Mouse (Mus musculus): ENCODE results near the gene Parp11. TPM values are rescaled to one million over a fixed set of nuclear protein-coding genes. Genes with fewer than 3 reads are reported as not detected.

Parp11 gene
- total and polyA plus RNA-seq, 3 experiments = 9.2 to 10.4 (median 9.7) TPM

DNA sequence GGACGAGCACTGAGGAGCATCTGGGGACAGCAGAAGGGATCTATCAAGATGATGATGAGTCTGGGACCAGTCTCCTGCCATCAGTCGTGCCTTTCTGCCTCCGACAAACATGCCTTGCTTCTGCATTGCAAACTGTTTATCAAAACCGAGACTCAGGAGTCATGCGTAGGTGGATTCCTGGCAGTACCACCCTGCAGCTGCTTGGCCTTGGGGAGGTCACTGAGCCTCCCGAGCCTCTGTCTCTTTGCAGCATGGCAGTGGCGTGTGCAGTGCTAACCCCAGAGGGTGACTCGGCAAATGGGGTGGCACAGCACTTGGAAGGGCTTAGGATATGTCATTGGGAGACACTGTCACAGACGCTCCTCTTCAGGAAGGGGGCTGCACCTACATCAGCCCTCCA, 53.5 kb downstream of the Parp11 start:
- Histone ChIP-seq H3K9me3 (replicated peaks; ENCODE audit: low read length) (no peaks in the 10 kb centered on the region), H3K9ac (ENCODE audit: insufficient read depth, low read depth) (no peak overlapping the region), H3K27ac (ENCODE audit: insufficient read depth, low read depth) (no peak overlapping the region), H3K79me2 (replicated peaks; ENCODE audit: control insufficient read depth, extremely low read depth, insufficient read depth, poor library complexity, severe bottlenecking) (no peaks in the 10 kb centered on the region), H3K36me3 (replicated peaks in 1 of 2; ENCODE audit: control insufficient read depth in 1 of 2, insufficient read depth in 1 of 2, low read length in 1 of 2) (no peaks in the 10 kb centered on the region), H3K4me3 (replicated peaks in 1 of 3; ENCODE audit: low read depth in 2 of 3, low read length in 2 of 3, poor library complexity in 1 of 3) (no peak overlapping the region), H3K4me2 (ENCODE audit: insufficient read depth, low read depth, poor library complexity, severe bottlenecking) (no peak overlapping the region), H3K4me1 (ENCODE audit: control insufficient read depth in 1 of 2, insufficient read depth in 2 of 2) (no peaks in the 10 kb centered on the region), H3K27me3 (replicated peaks) (no peaks in the 10 kb centered on the region)
- in situ Hi-C loops (cut with MboI; ENCODE audit: low pct_ligation_motif_present, low pct_unique_long_range_greater_than_20kb, low sequenced_read_pairs) (no loop called here), dilution Hi-C loops (cut with MboI; ENCODE audit: extremely low pct_ligation_motif_present, extremely low pct_unique_long_range_greater_than_20kb, low sequenced_read_pairs) (no loop called here)
- TF ChIP-seq ELF1 (IDR thresholded peaks at IDR 0.05; ENCODE audit: low read depth, low read length) (no peak), UBTF (IDR thresholded peaks at IDR 0.05; ENCODE audit: low read depth, low read length) (no peak), MEF2A (IDR thresholded peaks at IDR 0.05; ENCODE audit: borderline replicate concordance, low read depth, low read length) (no peak), ZKSCAN1 (IDR thresholded peaks at IDR 0.05; ENCODE audit: borderline replicate concordance, low read depth, low read length) (no peak), NELFE (IDR thresholded peaks at IDR 0.05; ENCODE audit: low read depth, low read length) (no peak), CHD1 (IDR thresholded peaks at IDR 0.05; ENCODE audit: low read depth, low read length) (no peak), MXI1 (IDR thresholded peaks at IDR 0.05; ENCODE audit: low read depth, low read length) (no peak), CHD2 (IDR thresholded peaks at IDR 0.05; ENCODE audit: low read length) (no peak), RAD21 (IDR thresholded peaks at IDR 0.05; ENCODE audit: low read depth, low read length) (no peak), BHLHE40 (IDR thresholded peaks at IDR 0.05; ENCODE audit: low read depth, low read length) (no peak), IRF4 (IDR thresholded peaks at IDR 0.05; ENCODE audit: low read depth, low read length) (no peak), JUN (IDR thresholded peaks at IDR 0.05; ENCODE audit: insufficient read depth, low read depth, low read length) (no peak), JUND (conservative IDR thresholded peaks at IDR 0.05; ENCODE audit: low read depth, low read length) (no peak), TCF12 (IDR thresholded peaks at IDR 0.05; ENCODE audit: low read depth, low read length) (no peak), CTCF (conservative IDR thresholded peaks at IDR 0.05 in 1 of 2, IDR thresholded peaks at IDR 0.05 in 1 of 2; ENCODE audit: low read depth in 2 of 2, low read length in 2 of 2) (no peak), MYC (IDR thresholded peaks at IDR 0.05; ENCODE audit: low read depth, low read length) (no peak), ZNF384 (IDR thresholded peaks at IDR 0.05; ENCODE audit: low read depth, low read length) (no peak), USF2 (conservative IDR thresholded peaks at IDR 0.05; ENCODE audit: low read depth, low read length) (no peak), POLR2A (IDR thresholded peaks at IDR 0.05; ENCODE audit: low read depth, low read length) (no peak)
- DNase-seq (ENCODE audit: extremely low read depth) = no peak

DNA sequence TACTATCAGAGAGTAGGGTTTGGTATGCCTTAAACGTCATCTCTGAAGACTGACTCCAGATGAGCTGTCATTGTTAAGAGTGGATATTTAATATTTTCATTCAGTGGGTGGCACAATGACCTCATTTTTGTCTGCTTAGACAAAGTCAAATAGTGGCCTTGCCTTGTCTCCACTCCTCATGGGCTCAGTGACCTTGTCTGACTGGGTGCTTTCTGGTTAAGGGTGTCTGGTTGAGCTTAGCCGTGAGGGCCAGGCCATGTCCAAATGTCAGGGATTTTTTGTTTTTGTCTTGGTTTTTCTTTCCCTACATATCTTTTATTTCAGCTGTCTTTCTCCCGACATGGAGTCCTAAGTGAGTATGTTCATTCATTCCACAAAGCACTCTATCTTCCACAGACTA, 54.2 kb downstream of the Parp11 start:
- Histone ChIP-seq H3K9ac (ENCODE audit: insufficient read depth, low read depth) (no peak overlapping the region), H3K79me2 (replicated peaks; ENCODE audit: control insufficient read depth, extremely low read depth, insufficient read depth, poor library complexity, severe bottlenecking) (no peaks in the 10 kb centered on the region), H3K4me2 (ENCODE audit: insufficient read depth, low read depth, poor library complexity, severe bottlenecking) (no peak overlapping the region), H3K4me1 (ENCODE audit: control insufficient read depth in 1 of 2, insufficient read depth in 2 of 2) (no peaks in the 10 kb centered on the region), H3K36me3 (replicated peaks in 1 of 2; ENCODE audit: control insufficient read depth in 1 of 2, insufficient read depth in 1 of 2, low read length in 1 of 2) (no peaks in the 10 kb centered on the region), H3K4me3 (replicated peaks in 1 of 3; ENCODE audit: low read depth in 2 of 3, low read length in 2 of 3, poor library complexity in 1 of 3) (no peak overlapping the region), H3K27ac (ENCODE audit: insufficient read depth, low read depth) (no peak overlapping the region), H3K9me3 (replicated peaks; ENCODE audit: low read length) (no peaks in the 10 kb centered on the region), H3K27me3 (replicated peaks) (no peaks in the 10 kb centered on the region)
- in situ Hi-C loops (cut with MboI; ENCODE audit: low pct_ligation_motif_present, low pct_unique_long_range_greater_than_20kb, low sequenced_read_pairs) = no loop called here
- dilution Hi-C loops (cut with MboI; ENCODE audit: extremely low pct_ligation_motif_present, extremely low pct_unique_long_range_greater_than_20kb, low sequenced_read_pairs) = no loop called here
- TF ChIP-seq MYC (IDR thresholded peaks at IDR 0.05; ENCODE audit: low read depth, low read length) (no peak), MAFK (IDR thresholded peaks at IDR 0.05; ENCODE audit: insufficient replicate concordance, low read length) (no peak), MAX (IDR thresholded peaks at IDR 0.05; ENCODE audit: low read length) (no peak)
- DNase-seq (ENCODE audit: extremely low read depth) = no peak

All from CH12.LX (cell line).